9 mouse cellular contexts compared by ENCODE assay signal in the genomic region with DNA sequence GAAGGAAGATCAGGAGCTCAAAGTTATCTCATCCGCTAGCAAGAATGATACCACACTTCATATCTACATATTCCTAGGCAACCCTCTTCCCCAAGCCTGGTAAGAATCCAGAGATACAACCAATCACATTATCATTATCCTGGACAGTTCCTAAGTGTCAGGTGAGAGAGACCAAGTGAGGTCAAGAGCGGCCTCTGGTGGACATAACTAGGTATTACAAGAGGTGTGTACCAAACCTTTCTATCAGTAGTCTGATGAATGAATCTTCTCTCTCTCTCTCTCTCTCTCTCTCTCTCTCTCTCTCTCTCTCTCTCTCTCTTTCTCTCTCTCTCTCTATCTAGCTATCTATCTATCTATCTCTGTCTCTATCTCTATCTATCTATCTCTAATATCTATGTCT. TPM values are rescaled to one million over a fixed set of nuclear protein-coding genes. Genes with fewer than 3 reads are reported as not detected.
DNase-seq lines count a peak whose midpoint lies in the region; ATAC-seq and TF ChIP-seq lines count a peak whose summit lies in the region.
"Had no signal": no experiment of that assay in that cellular context is flagged by ENCODE, and none has a peak within 500 bp of the region (broad histone marks: within the 10 kb centered on the region; RNA-seq: fewer than 3 reads in every experiment).

No protein-coding gene starts in this region.

- no peaks in the 10 kb centered on the region for H3K9me3 ChIP-seq in limb, embryonic 14.5 days (ENCODE audit: control insufficient read depth, low read length)
- H3K9me3 ChIP-seq: embryonic facial prominence, embryonic 15.5 days had no signal

- ATAC-seq in limb, embryonic 14.5 days (ENCODE audit: low FRiP score, low read depth), result no peak

- TF ChIP-seq POLR2A in limb, embryonic 14.5 days (IDR thresholded peaks at IDR 0.05; ENCODE audit: borderline replicate concordance, extremely low read depth, insufficient read depth, insufficient read length), result no peak

- no peak overlapping the region for H3K4me2 ChIP-seq in limb, embryonic 14.5 days (replicated peaks; ENCODE audit: low read depth, low read length, severe bottlenecking)
- H3K4me2 ChIP-seq: embryonic facial prominence, embryonic 15.5 days had no signal

- H3K9ac ChIP-seq in limb, embryonic 14.5 days (ENCODE audit: low read depth, low read length, severe bottlenecking), result no peak overlapping the region
- H3K9ac ChIP-seq: embryonic facial prominence, embryonic 15.5 days had no signal

- H3K4me1 ChIP-seq in limb, embryonic 14.5 days (ENCODE audit: control insufficient read depth, insufficient read depth, low read length), result no peaks in the 10 kb centered on the region

- no peaks in the 10 kb centered on the region for H3K36me3 ChIP-seq in limb, embryonic 14.5 days (ENCODE audit: control insufficient read depth, insufficient read depth, low read length)
- H3K36me3 ChIP-seq: embryonic facial prominence, embryonic 15.5 days had no signal

- no peaks in the 10 kb centered on the region for H3K27me3 ChIP-seq in limb, embryonic 14.5 days (ENCODE audit: control insufficient read depth, insufficient read depth, low read length)

- DNase-seq in kidney, adult 18-20 months, result peak; percentile 32
- no peak for DNase-seq in kidney, adult 11 months
- DNase-seq in A20 (ENCODE audit: low read depth, low spot score), result peak; percentile 38
- peak; percentile 36 for DNase-seq in ES-CJ7 (ENCODE audit: low read depth, low spot score)
- DNase-seq in cerebellum, postnatal 36 days, result peak; percentile 18 to 53
- peak; percentile 62 for DNase-seq in limb, embryonic 14.5 days (ENCODE audit: low spot score)
- DNase-seq in yolk sac, embryonic 10.5 days (ENCODE audit: low spot score), result peak; percentile 32
- DNase-seq in gastrocnemius, adult 8-10 months (ENCODE audit: low spot score in 2 of 2), result no peak

- 13% methylated on average over 2 of the region's 2 CpGs for WGBS in limb, embryonic 14.5 days

- H3K4me3 ChIP-seq in limb, embryonic 14.5 days (replicated peaks; ENCODE audit: low read length), result no peak overlapping the region
- H3K4me3 ChIP-seq: embryonic facial prominence, embryonic 15.5 days had no signal

- no peak overlapping the region for H3K27ac ChIP-seq in limb, embryonic 14.5 days (replicated peaks; ENCODE audit: low read depth, low read length)
- H3K27ac ChIP-seq: embryonic facial prominence, embryonic 15.5 days had no signal

RNA-seq across cellular contexts. Expression of gene Marc1, which starts 20.0 kb away (rescaled TPM):
- 0.13 and 0.15 TPM in 2 replicates for polyA plus RNA-seq in limb, embryonic 14.5 days (2012; rRNA removed)
- polyA plus RNA-seq in limb, embryonic 14.5 days (2014; fragmentation: Nextera tagmentation; extraction: Ambion mirVana), result 0.11 TPM in 1 of 2 replicates, not detected in the other
- under 1 TPM in 2 of 4 experiments, not detected in 2; 0.27 to 0.62 TPM for total RNA-seq in gastrocnemius, adult 8-10 months (2022)

RNA-seq across cellular contexts. Expression of gene Marc2, which starts 55.1 kb away (rescaled TPM):
- polyA plus RNA-seq in limb, embryonic 14.5 days (2012; rRNA removed), result 59.9 and 68.7 TPM in 2 replicates
- 232 and 239 TPM in 2 replicates for polyA plus RNA-seq in limb, embryonic 14.5 days (2014; fragmentation: Nextera tagmentation; extraction: Ambion mirVana)
- 100 to 1,000 TPM; 128 to 149 (median 132) TPM for total RNA-seq in gastrocnemius, adult 8-10 months (2022)

RNA-seq across cellular contexts. Expression of gene Hlx, which starts 58.7 kb away (rescaled TPM):
- polyA plus RNA-seq in limb, embryonic 14.5 days (2012; rRNA removed), result 16.2 and 24.4 TPM in 2 replicates
- polyA plus RNA-seq in limb, embryonic 14.5 days (2014; fragmentation: Nextera tagmentation; extraction: Ambion mirVana), result 21.8 and 23.7 TPM in 2 replicates
- 10 to 100 TPM in 2 of 4 experiments, 1 to 10 TPM in 2; 5.9 to 12.1 (median 10.1) TPM for total RNA-seq in gastrocnemius, adult 8-10 months (2022)

Comparison
In these comparisons a context has a peak if more than half of its experiments do, and no peak if none do; other contexts are left out.
1. DNase-seq: peak in kidney, adult 18-20 months (single experiment), A20 (single experiment), ES-CJ7 (single experiment), cerebellum, postnatal 36 days (2 of 2), limb, embryonic 14.5 days (single experiment) and yolk sac, embryonic 10.5 days (single experiment); none in kidney, adult 11 months (single experiment) and gastrocnemius, adult 8-10 months (0 of 2).